Mouse (Mus musculus) intestine, embryonic 14.5 days (tissue): ENCODE results near the gene Fgfr2. TPM values are rescaled to one million over a fixed set of nuclear protein-coding genes. Genes with fewer than 3 reads are reported as not detected.
"Not testable (repeated sequence)": the region's sequence is repeated elsewhere in the genome, so short reads cannot be mapped to it uniquely, and the experiment has no call there.

ENCODE experiments used
- ATAC-seq: fragments of 200-750 bp; cut with Nextera tagmentation; replicated peaks from 2 replicates; pipeline ENCODE4 v1.8.0; 2017; ENCODE audit warnings: low read depth, moderate number of reproducible peaks, moderate TSS enrichment, moderate library complexity; ENCODE audit not compliant: low FRiP score, low TSS enrichment
- DNase-seq: peaks from one replicate; pipeline ENCODE4 v3.0.0-alpha.2; 2018; ENCODE audit warnings: low spot score
- H3K27ac ChIP-seq: fragments of 300-500 bp; sonication (generic); 2 replicates; pipeline ENCODE4 v1.5.1; 2014; ENCODE audit warnings: low read depth, mild to moderate bottlenecking, control low read depth
- H3K27me3 ChIP-seq: fragments of 300-500 bp; sonication (generic); replicated peaks from 2 replicates; pipeline ENCODE4 v1.6.1; 2014; ENCODE audit warnings: low read length, control low read depth; ENCODE audit not compliant: control insufficient read depth, insufficient read depth
- H3K36me3 ChIP-seq: fragments of 300-500 bp; sonication (generic); 2 replicates; pipeline ENCODE4 v1.6.1; 2014; ENCODE audit warnings: low read length, control low read depth; ENCODE audit not compliant: control insufficient read depth, insufficient read depth
- H3K4me1 ChIP-seq: fragments of 300-500 bp; sonication (generic); replicated peaks from 2 replicates; pipeline ENCODE4 v1.6.1; 2014; ENCODE audit warnings: low read length, control low read depth, mixed read lengths; ENCODE audit not compliant: control insufficient read depth, insufficient read depth
- H3K4me2 ChIP-seq: fragments of 300-500 bp; sonication (generic); 2 replicates; pipeline ENCODE4 v1.6.1; 2014; ENCODE audit warnings: low read length
- H3K4me3 ChIP-seq: fragments of 300-500 bp; sonication (generic); 2 replicates; pipeline ENCODE4 v1.5.1; 2014; ENCODE audit warnings: low read depth, low read length, control low read depth, mixed read lengths
- H3K9ac ChIP-seq: fragments of 300-500 bp; sonication (generic); 2 replicates; pipeline ENCODE4 v1.6.1; 2014; ENCODE audit warnings: mild to moderate bottlenecking, low read length
- H3K9me3 ChIP-seq: fragments of 300-500 bp; sonication (generic); 2 replicates; pipeline ENCODE4 v1.6.1; 2016; ENCODE audit warnings: low read length, control low read depth; ENCODE audit not compliant: control insufficient read depth
- WGBS: fragments of 180-500 bp; shearing (Covaris S2); extraction: QIAGEN DNeasy Blood & Tissue Kit; methylation state at CpG from one replicate; pipeline ENCODE4 v1.1.7; 2014; 5-methylcytosine and 5-hydroxymethylcytosine counted together
- polyA plus RNA-seq: library from polyadenylated mRNA; unstranded; fragments of >200 nt; fragmentation: Nextera tagmentation; extraction: Ambion mirVana; gene quantifications from 2 replicates; pipeline ENCODE4 v1.2.1, GENCODE M21; 2014

Fgfr2 gene
- polyA plus RNA-seq, 1 experiment from 2014 or later = 105 TPM

GRCm38 (mm10) chr7:130605111-130605510, 2518.0 kb downstream of the Fgfr2 start:
- WGBS = 21% methylated on average over 6 of the region's 6 CpGs
- Histone ChIP-seq H3K36me3 (no peaks in the 10 kb centered on the region), H3K4me3 (no peak overlapping the region), H3K9ac (no peak overlapping the region), H3K27ac (no peak overlapping the region), H3K9me3 (no peaks in the 10 kb centered on the region), H3K4me1 (no peaks in the 10 kb centered on the region), H3K27me3 (no peaks in the 10 kb centered on the region), H3K4me2 (no peak overlapping the region)
- no peak for ATAC-seq
- DNase-seq = no peak

- ATAC-seq = no peak
- Histone ChIP-seq H3K4me3 (no peak overlapping the region), H3K27ac (no peak overlapping the region), H3K4me1 (no peaks in the 10 kb centered on the region), H3K27me3 (no peaks in the 10 kb centered on the region), H3K9me3 (no peaks in the 10 kb centered on the region), H3K4me2 (no peak overlapping the region), H3K9ac (no peak overlapping the region), H3K36me3 (no peaks in the 10 kb centered on the region)
- DNase-seq = no peak
- WGBS = 63% methylated on average over 2 of the region's 2 CpGs
Measured at GRCm38 (mm10) chr7:130604390-130604789, 2518.8 kb downstream of the Fgfr2 start.

GRCm38 (mm10) chr7:130603556-130603955, 2519.6 kb downstream of the Fgfr2 start:
- H3K27me3 ChIP-seq = no peaks in the 10 kb centered on the region
- ATAC-seq (no peak), DNase-seq (no peak)
- no peaks in the 10 kb centered on the region for H3K4me1 ChIP-seq
- H3K4me2 ChIP-seq = no peak overlapping the region
- no peaks in the 10 kb centered on the region for H3K9me3 ChIP-seq
- H3K27ac ChIP-seq = no peak overlapping the region
- 75% methylated on average over 5 of the region's 5 CpGs for WGBS
- H3K9ac ChIP-seq = no peak overlapping the region
- H3K36me3 ChIP-seq = no peaks in the 10 kb centered on the region
- H3K4me3 ChIP-seq = no peak overlapping the region

- no peak for ATAC-seq
- Histone ChIP-seq H3K4me3 (no peak overlapping the region), H3K27ac (no peak overlapping the region), H3K4me2 (no peak overlapping the region), H3K9me3 (no peaks in the 10 kb centered on the region), H3K27me3 (no peaks in the 10 kb centered on the region), H3K36me3 (no peaks in the 10 kb centered on the region), H3K9ac (no peak overlapping the region), H3K4me1 (no peaks in the 10 kb centered on the region)
- DNase-seq = no peak
- WGBS = 66% methylated on average over 1 of the region's 1 CpGs
Measured at GRCm38 (mm10) chr7:130602804-130603203, 2520.3 kb downstream of the Fgfr2 start.

- ATAC-seq (no peak), DNase-seq (no peak)
- Histone ChIP-seq H3K4me3 (no peak overlapping the region), H3K9me3 (no peaks in the 10 kb centered on the region), H3K27ac (no peak overlapping the region), H3K36me3 (no peaks in the 10 kb centered on the region), H3K4me1 (no peaks in the 10 kb centered on the region), H3K9ac (no peak overlapping the region), H3K4me2 (no peak overlapping the region), H3K27me3 (no peaks in the 10 kb centered on the region)
- 76% methylated on average over 2 of the region's 2 CpGs for WGBS
Measured at GRCm38 (mm10) chr7:130600546-130600945, 2522.6 kb downstream of the Fgfr2 start.

GRCm38 (mm10) chr7:130600074-130600473, 2523.1 kb downstream of the Fgfr2 start:
- no peaks in the 10 kb centered on the region for H3K9me3 ChIP-seq
- H3K27ac ChIP-seq = no peak overlapping the region
- H3K27me3 ChIP-seq = no peaks in the 10 kb centered on the region
- no peak overlapping the region for H3K4me3 ChIP-seq
- H3K4me2 ChIP-seq = no peak overlapping the region
- ATAC-seq (no peak), DNase-seq (no peak)
- 81% methylated on average over 3 of the region's 3 CpGs for WGBS
- no peaks in the 10 kb centered on the region for H3K4me1 ChIP-seq
- no peak overlapping the region for H3K9ac ChIP-seq
- no peaks in the 10 kb centered on the region for H3K36me3 ChIP-seq

- Histone ChIP-seq H3K27ac (no peak overlapping the region), H3K27me3 (no peaks in the 10 kb centered on the region), H3K9me3 (no peaks in the 10 kb centered on the region), H3K9ac (no peak overlapping the region), H3K4me2 (no peak overlapping the region), H3K4me1 (no peaks in the 10 kb centered on the region), H3K4me3 (no peak overlapping the region), H3K36me3 (no peaks in the 10 kb centered on the region)
- ATAC-seq (no peak), DNase-seq (no peak)
- 77% methylated on average over 6 of the region's 6 CpGs for WGBS
Measured at GRCm38 (mm10) chr7:130597546-130597945, 2525.6 kb downstream of the Fgfr2 start.

- H3K9me3 ChIP-seq, H3K27ac ChIP-seq, H3K27me3 ChIP-seq, H3K4me3 ChIP-seq, ATAC-seq, H3K9ac ChIP-seq, DNase-seq, H3K4me2 ChIP-seq, H3K4me1 ChIP-seq, H3K36me3 ChIP-seq: not testable (repeated sequence)
- 20% methylated on average over 9 of the region's 19 CpGs for WGBS
Measured at GRCm38 (mm10) chr7:130596079-130596855, 2526.9 kb downstream of the Fgfr2 start.
